Mouse (Mus musculus) Patski (cell line): ENCODE measurements around the gene Foxr1. TPM values are rescaled to one million over a fixed set of nuclear protein-coding genes. Genes with fewer than 3 reads are reported as not detected.
"Not testable (repeated sequence)": the region's sequence is repeated elsewhere in the genome, so short reads cannot be mapped to it uniquely, and the experiment has no call there.

ENCODE experiments used
- ATAC-seq: fragments of 100-300 bp; one replicate; pipeline ENCODE4 v1.8.0; 2021
- CTCF ChIA-PET: fragments of 350-600 bp; sonication (Branson Sonifier 250); formaldehyde crosslinking; loops from one replicate; lab custom pipeline; 2022; ENCODE audit warnings: inconsistent platforms; lab: Charles Lee
- POLR2A ChIA-PET: fragments of 350-600 bp; sonication (Branson Sonifier 250); formaldehyde crosslinking; loops from one replicate; lab custom pipeline; 2022; ENCODE audit warnings: antibody characterized with exemption, inconsistent platforms; lab: Charles Lee
- DNase-seq: peaks from one replicate; pipeline ENCODE4 v3.0.0-alpha.2; 2011; ENCODE audit warnings: low read depth, low spot score
- H3K27me3 ChIP-seq: fragments of 371-371 bp; one replicate; pipeline ENCODE4 v1.5.1; 2021
- CTCF ChIP-seq: fragments of 100-300 bp; IDR thresholded peaks from one replicate; pipeline ENCODE4 v1.5.1; 2021
- in situ Hi-C: fragments of 300-500 bp; cut with MboI; formaldehyde crosslinking; loops from 3 replicates; pipeline ENCODE4 v1.11.1; 2018; ENCODE audit warnings: low pct_unique_long_range_greater_than_20kb, mixed read lengths
- polyA plus RNA-seq: library from polyadenylated mRNA; unstranded; gene quantifications from one replicate; pipeline ENCODE4 v1.2.3, GENCODE M21; 2021

The Foxr1 gene
- polyA plus RNA-seq, 1 experiment from 2014 or later: not detected

GRCm38 (mm10) chr9:44418519-44419385, 22.2 kb downstream of the Foxr1 start, which contains the start of gene Ccdc84:
Gene Ccdc84 (minus strand): TSS chr9:44418569.
- POLR2A ChIA-PET: interaction anchor here (0.7 to 1.6 kb wide), 3 partner anchors 10 to 19 kb away, joined by 3 to 11 read pairs (median 4); partner anchors contain the start of gene Trappc4
- CTCF ChIA-PET: interaction anchor here (1.1 to 2.1 kb wide), 3 partner anchors 10 to 268 kb away, joined by 3 to 9 read pairs (median 6); partner anchors contain the start of genes Bcl9l and Trappc4

GRCm38 (mm10) chr9:44417892-44418363, 23.0 kb downstream of the Foxr1 start:
- ChIA-PET POLR2A (interaction anchor here (0.7 to 1.6 kb wide), 2 partner anchors 9 to 18 kb away, joined by 4 to 11 read pairs; partner anchors contain the start of gene Trappc4), CTCF (interaction anchor here (1.1 to 2.1 kb wide), 3 partner anchors 10 to 268 kb away, joined by 3 to 9 read pairs (median 6); partner anchors contain the start of genes Bcl9l and Trappc4)
- peak; percentile 81 for TF ChIP-seq CTCF
- DNase-seq (peak; percentile 35), ATAC-seq (peak; percentile 76)
- in situ Hi-C loops: no loop called here
- H3K27me3 ChIP-seq: no peaks in the 10 kb centered on the region

More at GRCm38 (mm10) chr9:44418519-44419385, 22.2 kb downstream of the Foxr1 start, which contains the start of gene Ccdc84:
- DNase-seq: no peak
- no peaks in the 10 kb centered on the region for H3K27me3 ChIP-seq
- in situ Hi-C loops: no loop called here
- TF ChIP-seq CTCF: no peak
- no peak for ATAC-seq

- no peak for DNase-seq
- ATAC-seq: peak; percentile 65
- ChIA-PET POLR2A (interaction anchor here (0.6 to 1.6 kb wide), 4 partner anchors 8 to 26 kb away, joined by 3 to 11 read pairs (median 4); partner anchors contain the start of gene Trappc4), CTCF (interaction anchor here (1.8 to 2.1 kb wide), 2 partner anchors 9 to 269 kb away, joined by 6 to 9 read pairs; partner anchors contain the start of gene Trappc4)
- H3K27me3 ChIP-seq: no peaks in the 10 kb centered on the region
- no peak for TF ChIP-seq CTCF
- in situ Hi-C loops: no loop called here
These were observed 23.6 kb downstream of the Foxr1 start for GRCm38 (mm10) chr9:44417156-44417891.

GRCm38 (mm10) chr9:44412781-44413180, 28.2 kb downstream of the Foxr1 start:
- TF ChIP-seq CTCF: no peak
- ATAC-seq (no peak), DNase-seq (no peak)
- no peaks in the 10 kb centered on the region for H3K27me3 ChIP-seq
- ChIA-PET POLR2A (no interaction called here), CTCF (no interaction called here)
- in situ Hi-C loops: no loop called here

GRCm38 (mm10) chr9:44412306-44412705, 28.6 kb downstream of the Foxr1 start:
- POLR2A ChIA-PET: no interaction called here
- TF ChIP-seq CTCF: no peak
- ATAC-seq: no peak
- DNase-seq: no peak
- H3K27me3 ChIP-seq: no peaks in the 10 kb centered on the region
- CTCF ChIA-PET: no interaction called here
- in situ Hi-C loops: no loop called here

- ATAC-seq: no peak
- no peak for TF ChIP-seq CTCF
- no peak for DNase-seq
- ChIA-PET POLR2A (interaction anchor here (1.6 kb wide), 1 partner anchor 10 kb away, joined by 3 read pairs; no protein-coding TSS in a partner anchor), CTCF (interaction anchor here (0.6 to 1.1 kb wide), 2 partner anchors 28 to 50 kb away, joined by 3 read pairs; partner anchors contain the start of gene Vps11)
- H3K27me3 ChIP-seq: no peaks in the 10 kb centered on the region
- in situ Hi-C loops: no loop called here
These were observed 29.3 kb downstream of the Foxr1 start for GRCm38 (mm10) chr9:44411601-44412130.

GRCm38 (mm10) chr9:44410647-44411336, 30.1 kb downstream of the Foxr1 start:
- ChIA-PET CTCF (interaction anchor here (0.6 to 1.1 kb wide), 2 partner anchors 27 to 49 kb away, joined by 3 read pairs; partner anchors contain the start of gene Vps11), POLR2A (interaction anchor here (0.6 to 1.6 kb wide), 2 partner anchors 9 to 80 kb away, joined by 3 read pairs; no protein-coding TSS in a partner anchor)
- in situ Hi-C loops: no loop called here
- no peaks in the 10 kb centered on the region for H3K27me3 ChIP-seq
- ATAC-seq (no peak), DNase-seq (no peak)
- no peak for TF ChIP-seq CTCF

- ATAC-seq, in situ Hi-C loops, DNase-seq, H3K27me3 ChIP-seq: not testable (repeated sequence)
- ChIA-PET POLR2A (interaction anchor here (1.0 to 2.9 kb wide), 3 partner anchors 9 to 30 kb away, joined by 3 to 15 read pairs (median 11); partner anchors contain the start of genes Ccdc84 and Slc37a4), CTCF (interaction anchor here (2.8 kb wide), 1 partner anchor 10 kb away, joined by 9 read pairs; the partner anchor contains the start of gene Ccdc84)
These were observed 32.2 kb downstream of the Foxr1 start for GRCm38 (mm10) chr9:44408693-44409092.

- TF ChIP-seq CTCF: no peak
- in situ Hi-C loops: no loop called here
- H3K27me3 ChIP-seq: no peaks in the 10 kb centered on the region
- ChIA-PET CTCF (interaction anchor here (1.0 to 2.8 kb wide), 2 partner anchors 9 to 11 kb away, joined by 3 to 9 read pairs; partner anchors contain the start of gene Ccdc84), POLR2A (interaction anchor here (1.0 to 2.9 kb wide), 3 partner anchors 10 to 29 kb away, joined by 3 to 15 read pairs (median 11); partner anchors contain the start of genes Ccdc84 and Slc37a4)
- DNase-seq: no peak
- no peak for ATAC-seq
These were observed 33.2 kb downstream of the Foxr1 start for GRCm38 (mm10) chr9:44407752-44408097.
